8 mouse cellular contexts compared by ENCODE assay signal in genomic region chr7:99432248-99432647, GRCm38 (mm10). TPM values are rescaled to one million over a fixed set of nuclear protein-coding genes. Genes with fewer than 3 reads are reported as not detected.
DNase-seq lines count a peak whose midpoint lies in the region; ATAC-seq lines count a peak whose summit lies in the region.
"Had no signal": no experiment of that assay in that cellular context is flagged by ENCODE, and none has a peak within 500 bp of the region (broad histone marks: within the 10 kb centered on the region; RNA-seq: fewer than 3 reads in every experiment).

No protein-coding gene starts in this region.

- WGBS in embryonic facial prominence, embryonic 15.5 days: 44% methylated on average over 14 of the region's 14 CpGs
- 48% methylated on average over 14 of the region's 14 CpGs for whole genome bisulfite sequencing in hindbrain, embryonic 14.5 days
- 56% methylated on average over 14 of the region's 14 CpGs for WGBS in midbrain, embryonic 13.5 days

- peak; percentile 49 for DNase-seq in NIH3T3 (ENCODE audit: low read depth)
- no peak for DNase-seq in hindbrain, embryonic 14.5 days (ENCODE audit: low spot score)
- DNase-seq in gastrocnemius, postnatal 14 days: no peak
- DNase-seq in adrenal gland, adult 2 months: no peak
- DNase-seq in ovary, postnatal 10 days (ENCODE audit: low spot score): no peak

- no peaks in the 10 kb centered on the region for H3K36me3 ChIP-seq in embryonic facial prominence, embryonic 15.5 days
- H3K36me3 ChIP-seq in hindbrain, embryonic 14.5 days (replicated peaks; ENCODE audit: control insufficient read depth, insufficient read depth): 0 out of 2 replicates have a peak, but pooled peaks cover 3% of the 10 kb centered on the region
- H3K36me3 ChIP-seq in midbrain, embryonic 13.5 days: no peaks in the 10 kb centered on the region; the same call in 1 of the 2 replicates
- H3K36me3 ChIP-seq: embryonic facial prominence, embryonic 12.5 days had no signal

- no peaks in the 10 kb centered on the region for H3K9me3 ChIP-seq in embryonic facial prominence, embryonic 15.5 days (replicated peaks)
- H3K9me3 ChIP-seq in hindbrain, embryonic 14.5 days (ENCODE audit: control insufficient read depth, low read length): no peaks in the 10 kb centered on the region
- H3K9me3 ChIP-seq in midbrain, embryonic 13.5 days: no peaks in the 10 kb centered on the region
- H3K9me3 ChIP-seq: embryonic facial prominence, embryonic 12.5 days had no signal

- H3K27ac ChIP-seq in embryonic facial prominence, embryonic 15.5 days (replicated peaks): peak overlapping the region; percentile 1; the same call in 1 of the 2 replicates
- peak overlapping the region; percentile 70 for H3K27ac ChIP-seq in hindbrain, embryonic 14.5 days
- peak overlapping the region; percentile 70 for H3K27ac ChIP-seq in midbrain, embryonic 13.5 days
- H3K27ac ChIP-seq: embryonic facial prominence, embryonic 12.5 days had no signal

- no peak overlapping the region for H3K4me2 ChIP-seq in embryonic facial prominence, embryonic 15.5 days (replicated peaks)
- no peak overlapping the region for H3K4me2 ChIP-seq in hindbrain, embryonic 14.5 days (replicated peaks)
- H3K4me2 ChIP-seq in midbrain, embryonic 13.5 days (replicated peaks): no peak overlapping the region
- H3K4me2 ChIP-seq: embryonic facial prominence, embryonic 12.5 days had no signal

- H3K4me1 ChIP-seq in embryonic facial prominence, embryonic 15.5 days: peaks cover 44% of the 10 kb centered on the region
- peaks cover 8% of the 10 kb centered on the region for H3K4me1 ChIP-seq in hindbrain, embryonic 14.5 days (replicated peaks; ENCODE audit: control insufficient read depth, insufficient read depth, low read length)
- peaks cover 63% of the 10 kb centered on the region for H3K4me1 ChIP-seq in midbrain, embryonic 13.5 days (replicated peaks)

- no peak overlapping the region for H3K9ac ChIP-seq in embryonic facial prominence, embryonic 15.5 days
- H3K9ac ChIP-seq in hindbrain, embryonic 14.5 days: 0 out of 2 replicates have a peak overlapping the region, but pooled peaks have one; percentile 20
- 0 out of 2 replicates have a peak overlapping the region, but pooled peaks have one; percentile 7 for H3K9ac ChIP-seq in midbrain, embryonic 13.5 days (replicated peaks)
- H3K9ac ChIP-seq: embryonic facial prominence, embryonic 12.5 days had no signal

- no peak overlapping the region for H3K4me3 ChIP-seq in embryonic facial prominence, embryonic 15.5 days (replicated peaks)
- no peak overlapping the region for H3K4me3 ChIP-seq in hindbrain, embryonic 14.5 days (replicated peaks; ENCODE audit: low read length)
- H3K4me3 ChIP-seq in midbrain, embryonic 13.5 days (replicated peaks): no peak overlapping the region
- H3K4me3 ChIP-seq: embryonic facial prominence, embryonic 12.5 days had no signal

- intact Hi-C loops in gastrocnemius, postnatal 14 days (cut with DNase I; ENCODE audit: low total_unique reads): loop anchor here (5.0 kb wide), 1 partner anchor 40 kb away; no protein-coding TSS in a partner anchor

- ATAC-seq in embryonic facial prominence, embryonic 15.5 days (ENCODE audit: insufficient number of reproducible peaks, low FRiP score, low TSS enrichment, low read depth): peak; percentile 66; the same call in 1 of the 2 replicates
- ATAC-seq in hindbrain, embryonic 14.5 days (ENCODE audit: low FRiP score): 0 out of 2 replicates have a peak, but pooled peaks have one; percentile 15
- ATAC-seq in midbrain, embryonic 13.5 days: peak; percentile 25; the same call in 1 of the 2 replicates

- no peaks in the 10 kb centered on the region for H3K27me3 ChIP-seq in embryonic facial prominence, embryonic 15.5 days
- no peaks in the 10 kb centered on the region for H3K27me3 ChIP-seq in hindbrain, embryonic 14.5 days (ENCODE audit: control insufficient read depth, insufficient read depth, low read length)
- H3K27me3 ChIP-seq in midbrain, embryonic 13.5 days: no peaks in the 10 kb centered on the region
- H3K27me3 ChIP-seq: embryonic facial prominence, embryonic 12.5 days had no signal

RNA-seq across cellular contexts. Expression of gene Klhl35, which starts 33.6 kb away (rescaled TPM):
- 0.96 and 1.4 TPM in 2 replicates for polyA plus RNA-seq in embryonic facial prominence, embryonic 15.5 days (2015; fragmentation: Nextera tagmentation; extraction: Ambion mirVana)
- polyA plus RNA-seq in hindbrain, embryonic 14.5 days (2014; fragmentation: Nextera tagmentation; extraction: Ambion mirVana): 4.1 and 4.7 TPM in 2 replicates
- 9.0 and 17.2 TPM in 2 replicates for polyA plus RNA-seq in midbrain, embryonic 13.5 days (2015; fragmentation: Nextera tagmentation; extraction: Ambion mirVana)
- total RNA-seq in gastrocnemius, postnatal 14 days (2021): under 1 TPM in 1 of 2 experiments, not detected in 1; 0.38 TPM
- under 1 TPM in 1 of 2 experiments, not detected in 1; 0.59 TPM for total RNA-seq in adrenal gland, adult 2 months (2021)
- 1.3 TPM in 2 replicates for polyA plus RNA-seq in adrenal gland, adult 2 months (2012; rRNA removed)

RNA-seq across cellular contexts. Expression of gene Gdpd5, which starts 51.0 kb away (rescaled TPM):
- polyA plus RNA-seq in embryonic facial prominence, embryonic 15.5 days (2015; fragmentation: Nextera tagmentation; extraction: Ambion mirVana): 15.1 and 17.5 TPM in 2 replicates
- polyA plus RNA-seq in hindbrain, embryonic 14.5 days (2014; fragmentation: Nextera tagmentation; extraction: Ambion mirVana): 37.7 and 46.2 TPM in 2 replicates
- polyA plus RNA-seq in midbrain, embryonic 13.5 days (2015; fragmentation: Nextera tagmentation; extraction: Ambion mirVana): 42.5 and 46.4 TPM in 2 replicates
- 1 to 10 TPM; 7.4 to 8.5 TPM for total RNA-seq in gastrocnemius, postnatal 14 days (2021)
- 10 to 100 TPM in 1 of 2 experiments, 1 to 10 TPM in 1; 7.2 to 12.9 TPM for total RNA-seq in adrenal gland, adult 2 months (2021)
- 26.6 TPM in 2 replicates for polyA plus RNA-seq in adrenal gland, adult 2 months (2012; rRNA removed)

RNA-seq across cellular contexts. Expression of gene Rps3, which starts 51.3 kb away (rescaled TPM):
- polyA plus RNA-seq in embryonic facial prominence, embryonic 15.5 days (2015; fragmentation: Nextera tagmentation; extraction: Ambion mirVana): 746 and 790 TPM in 2 replicates
- 445 and 515 TPM in 2 replicates for polyA plus RNA-seq in hindbrain, embryonic 14.5 days (2014; fragmentation: Nextera tagmentation; extraction: Ambion mirVana)
- polyA plus RNA-seq in midbrain, embryonic 13.5 days (2015; fragmentation: Nextera tagmentation; extraction: Ambion mirVana): 531 and 554 TPM in 2 replicates
- total RNA-seq in gastrocnemius, postnatal 14 days (2021): 100 to 1,000 TPM; 262 to 278 TPM
- total RNA-seq in adrenal gland, adult 2 months (2021): 100 to 1,000 TPM; 414 to 589 TPM
- polyA plus RNA-seq in adrenal gland, adult 2 months (2012; rRNA removed): 80.7 and 95.4 TPM in 2 replicates

Comparison
In these comparisons a context has a peak if more than half of its experiments do, and no peak if none do; other contexts are left out.
1. ATAC-seq: peak in every context shown above with its lines; median percentile 66 in embryonic facial prominence, embryonic 15.5 days; 25 in midbrain, embryonic 13.5 days; 15 in hindbrain, embryonic 14.5 days.
2. H3K27ac ChIP-seq: peak in every context shown above with its lines; median percentile 70 in hindbrain, embryonic 14.5 days; 70 in midbrain, embryonic 13.5 days; 1 in embryonic facial prominence, embryonic 15.5 days.